Mouse (Mus musculus) small intestine, adult 2 months (tissue): Measurements from ENCODE around the gene Klra7. TPM values are rescaled to one million over a fixed set of nuclear protein-coding genes. Genes with fewer than 3 reads are reported as not detected.
"Not testable (repeated sequence)": the region's sequence is repeated elsewhere in the genome, so short reads cannot be mapped to it uniquely, and the experiment has no call there.

Experiments
- H3K27ac ChIP-seq: fragments of 200-500 bp; 2 replicates; pipeline ENCODE4 v1.5.1; 2012; ENCODE audit warnings: low read depth, low read length, control low read depth, inconsistent platforms; ENCODE audit not compliant: insufficient read depth
- H3K27me3 ChIP-seq: fragments of 200-500 bp; 2 replicates; pipeline ENCODE4 v1.6.1; 2012; ENCODE audit warnings: mild to moderate bottlenecking, moderate library complexity, low read length, inconsistent platforms; ENCODE audit not compliant: control insufficient read depth, insufficient read depth
- H3K36me3 ChIP-seq: fragments of 200-500 bp; 2 replicates; pipeline ENCODE4 v1.6.1; 2012; ENCODE audit warnings: mild to moderate bottlenecking, low read length, control low read depth, inconsistent platforms; ENCODE audit not compliant: control insufficient read depth, insufficient read depth
- H3K4me1 ChIP-seq: fragments of 200-500 bp; 2 replicates; pipeline ENCODE4 v1.6.1; 2012; ENCODE audit warnings: low read length, inconsistent platforms, mixed read lengths; ENCODE audit not compliant: control insufficient read depth, insufficient read depth, insufficient read length
- H3K4me3 ChIP-seq: fragments of 200-500 bp; 2 replicates; pipeline ENCODE4 v1.5.1; 2012; ENCODE audit warnings: low read depth, mild to moderate bottlenecking, control low read depth, inconsistent platforms, low read length, moderate library complexity
- CTCF ChIP-seq: fragments of 200-500 bp; IDR thresholded peaks from 2 replicates; pipeline ENCODE4 v1.5.1; 2012; ENCODE audit warnings: low read depth, mild to moderate bottlenecking, control low read depth, inconsistent platforms, low read length, moderate library complexity, mixed read lengths; ENCODE audit not compliant: insufficient replicate concordance, insufficient read length; ENCODE audit errors: extremely low read depth
- POLR2A ChIP-seq: fragments of 200-500 bp; IDR thresholded peaks from 2 replicates; pipeline ENCODE4 v1.6.1; 2012; ENCODE audit warnings: low read depth, mild to moderate bottlenecking, control low read depth, inconsistent platforms, low read length, moderate library complexity
- WGBS: fragments of 180-500 bp; shearing (Covaris S2); methylation state at CpG from one replicate; pipeline ENCODE4 v1.1.7; 2018; 5-methylcytosine and 5-hydroxymethylcytosine counted together
- polyA plus RNA-seq: library from polyadenylated mRNA; depleted of rRNA; stranded (reverse); fragments of >200 nt; gene quantifications from 2 replicates; pipeline ENCODE4 v1.2.3, GENCODE M21; 2012; rRNA removed

The Klra7 gene
- polyA plus RNA-seq, result not detected in 2 replicates

- H3K27ac ChIP-seq, result no peak within 1 kb of the TSS
- H3K27me3 ChIP-seq, result no peaks in the 10 kb centered on the region
- H3K4me3 ChIP-seq, result no peak within 1 kb of the TSS
- H3K36me3 ChIP-seq, result no peaks in the 10 kb centered on the region
- H3K4me1 ChIP-seq, result no peaks in the 10 kb centered on the region
- TF ChIP-seq POLR2A, result no peak
- no peak for TF ChIP-seq CTCF
Measured at GRCm38 (mm10) chr6:130233222-130233621, at the start of gene Klra7. Gene Klra7 (minus strand): TSS chr6:130233322.

DNA sequence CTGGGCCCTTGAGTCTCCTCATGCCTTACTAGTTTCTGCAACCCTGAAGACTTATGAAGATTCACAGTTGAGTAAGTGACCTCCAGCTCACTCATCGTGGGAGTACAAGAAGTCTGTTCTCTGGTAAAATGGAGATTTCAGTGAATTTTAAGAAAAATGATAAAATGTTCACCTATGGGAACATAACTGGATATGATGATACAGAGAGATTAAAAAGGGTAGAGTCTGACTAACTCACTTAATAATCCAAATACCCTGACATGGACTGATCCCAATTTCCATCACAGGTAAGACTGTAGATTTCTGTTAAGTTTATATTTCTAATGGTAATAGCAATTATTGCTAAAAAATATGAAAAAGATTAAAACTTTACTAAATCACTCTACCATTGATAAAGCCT is 48.7 kb upstream of the Klra7 start, which contains the start of gene Klra10:
Gene Klra10, minus strand, starts transcription at position 101 of the 400 bp plus-strand sequence.
- WGBS, result 77% methylated on average over 1 of the region's 1 CpGs
- not testable (repeated sequence) for H3K27me3 ChIP-seq, H3K27ac ChIP-seq, H3K4me1 ChIP-seq, H3K36me3 ChIP-seq, H3K4me3 ChIP-seq

- Histone ChIP-seq H3K27ac (no peak overlapping the region), H3K4me3 (no peak overlapping the region), H3K36me3 (no peaks in the 10 kb centered on the region), H3K4me1 (no peaks in the 10 kb centered on the region), H3K27me3 (no peaks in the 10 kb centered on the region)
- TF ChIP-seq CTCF, result no peak
- no peak for TF ChIP-seq POLR2A
- 83% methylated on average over 2 of the region's 2 CpGs for WGBS
Measured at GRCm38 (mm10) chr6:130255326-130255725, 22.2 kb upstream of the Klra7 start.

DNA sequence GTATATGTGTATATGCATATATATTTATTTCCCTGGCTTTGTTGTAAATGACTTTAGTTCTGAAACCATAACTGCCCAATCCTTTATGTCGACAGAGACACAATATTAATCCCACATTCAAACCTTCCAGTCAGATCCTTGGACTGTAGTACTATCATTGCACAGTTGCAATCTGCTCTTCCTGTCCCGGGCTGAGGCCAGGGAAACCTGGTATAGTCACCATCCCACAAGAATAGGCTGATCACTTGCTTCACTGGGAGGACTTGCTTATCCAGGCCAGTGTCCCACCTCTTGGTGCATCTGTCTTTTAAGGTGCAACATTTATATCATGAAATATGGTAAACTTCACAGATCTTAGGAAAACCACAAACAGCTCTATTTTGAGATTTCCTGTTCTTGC is 4.4 kb upstream of the Klra7 start:
- no peak for TF ChIP-seq CTCF
- TF ChIP-seq POLR2A, result no peak
- H3K36me3 ChIP-seq, result no peaks in the 10 kb centered on the region
- no peak overlapping the region for H3K4me3 ChIP-seq
- no peak overlapping the region for H3K27ac ChIP-seq
- no peaks in the 10 kb centered on the region for H3K27me3 ChIP-seq
- no peaks in the 10 kb centered on the region for H3K4me1 ChIP-seq
- WGBS, result 57% methylated on average over 2 of the region's 2 CpGs

- Histone ChIP-seq H3K27me3 (no peaks in the 10 kb centered on the region), H3K4me3 (no peak overlapping the region), H3K36me3 (no peaks in the 10 kb centered on the region), H3K27ac (no peak overlapping the region), H3K4me1 (no peaks in the 10 kb centered on the region)
- 50% methylated on average over 1 of the region's 1 CpGs for WGBS
- TF ChIP-seq CTCF (no peak), POLR2A (no peak)
Measured at GRCm38 (mm10) chr6:130236635-130237034, 3.5 kb upstream of the Klra7 start.

- H3K36me3 ChIP-seq, H3K4me3 ChIP-seq, H3K27me3 ChIP-seq, H3K27ac ChIP-seq, H3K4me1 ChIP-seq: not testable (repeated sequence)
- 93% methylated on average over 1 of the region's 1 CpGs for WGBS
Measured at GRCm38 (mm10) chr6:130197453-130197852, 35.7 kb downstream of the Klra7 start.

GRCm38 (mm10) chr6:130193012-130193411 is 40.1 kb downstream of the Klra7 start, which contains the start of gene Klra9:
Gene Klra9 (minus strand): TSS chr6:130193112.
- H3K36me3 ChIP-seq, H3K4me1 ChIP-seq, H3K27me3 ChIP-seq, H3K27ac ChIP-seq, H3K4me3 ChIP-seq: not testable (repeated sequence)
- WGBS, result 53% methylated on average over 3 of the region's 3 CpGs

Other genes with a start within 250 kb of the Klra7 start
- not detected in 2 replicates for gene Klra6, start 206.4 kb downstream of the Klra7 start, polyA plus RNA-seq
- not detected in 2 replicates for gene Klra4, start 166.1 kb downstream of the Klra7 start, polyA plus RNA-seq
- gene Klra8, start 103.4 kb downstream of the Klra7 start, polyA plus RNA-seq, result not detected in 2 replicates
- not detected in 2 replicates for gene Klra9, start 40.2 kb downstream of the Klra7 start, polyA plus RNA-seq
- gene Klra10, start 48.6 kb upstream of the Klra7 start, polyA plus RNA-seq, result not detected in 2 replicates
- gene Klra3, start 104.3 kb upstream of the Klra7 start, polyA plus RNA-seq, result not detected in 2 replicates
- not detected in 2 replicates for gene Klra1, start 153.6 kb upstream of the Klra7 start, polyA plus RNA-seq